Mouse (Mus musculus): Measurements from ENCODE around the gene Gm11239. TPM values are rescaled to one million over a fixed set of nuclear protein-coding genes. Genes with fewer than 3 reads are reported as not detected.
"Not testable (repeated sequence)": the region's sequence is repeated elsewhere in the genome, so short reads cannot be mapped to it uniquely, and the experiment has no call there.

The Gm11239 gene
- not detected in 2 replicates for polyA plus RNA-seq (2016; fragmentation: Nextera tagmentation; extraction: Ambion mirVana)

- not testable (repeated sequence) for H3K4me1 ChIP-seq; H3K27ac ChIP-seq; DNase-seq (ENCODE audit: low spot score); H3K27me3 ChIP-seq (ENCODE audit: low read depth, poor library complexity, severe bottlenecking); H3K4me3 ChIP-seq; H3K9me3 ChIP-seq (replicated peaks); H3K36me3 ChIP-seq
- WGBS, result no CpG with 5 or more reads among the region's 4 CpGs
These were observed at the start of gene Gm11239 for GRCm38 (mm10) chr4:73668054-73668453. Gene Gm11239, plus strand, starts transcription at chr4:73668354.

GRCm38 (mm10) chr4:73622684-73623083, 45.5 kb upstream of the Gm11239 start, which contains the start of gene Gm11237:
Gene Gm11237, plus strand, starts transcription at chr4:73622984.
- not testable (repeated sequence) for H3K4me1 ChIP-seq; H3K27me3 ChIP-seq (ENCODE audit: low read depth, poor library complexity, severe bottlenecking); H3K27ac ChIP-seq; H3K4me3 ChIP-seq; H3K9me3 ChIP-seq (replicated peaks); H3K36me3 ChIP-seq; DNase-seq (ENCODE audit: low spot score)
- WGBS, result no CpG with 5 or more reads among the region's 3 CpGs

GRCm38 (mm10) chr4:73637821-73638220, 30.3 kb upstream of the Gm11239 start, which contains the start of gene Gm11236:
Gene Gm11236, plus strand, starts transcription at chr4:73638121.
- H3K27me3 ChIP-seq (ENCODE audit: low read depth, poor library complexity, severe bottlenecking); H3K36me3 ChIP-seq; H3K4me3 ChIP-seq; H3K4me1 ChIP-seq; H3K9me3 ChIP-seq (replicated peaks); DNase-seq (ENCODE audit: low spot score); H3K27ac ChIP-seq: not testable (repeated sequence)
- WGBS, result no CpG with 5 or more reads among the region's 4 CpGs

- H3K27me3 ChIP-seq (ENCODE audit: low read depth, poor library complexity, severe bottlenecking); DNase-seq (ENCODE audit: low spot score); H3K9me3 ChIP-seq (replicated peaks); H3K4me1 ChIP-seq; H3K27ac ChIP-seq; H3K4me3 ChIP-seq; H3K36me3 ChIP-seq: not testable (repeated sequence)
- WGBS, result 94% methylated on average over 4 of the region's 4 CpGs
These were observed 6.3 kb upstream of the Gm11239 start for GRCm38 (mm10) chr4:73661864-73662263.

- not testable (repeated sequence) for H3K36me3 ChIP-seq; H3K27ac ChIP-seq; H3K27me3 ChIP-seq (ENCODE audit: low read depth, poor library complexity, severe bottlenecking); H3K4me1 ChIP-seq; H3K9me3 ChIP-seq (replicated peaks); H3K4me3 ChIP-seq; DNase-seq (ENCODE audit: low spot score)
- WGBS, result 92% methylated on average over 1 of the region's 4 CpGs
These were observed 15.1 kb downstream of the Gm11239 start, which contains the start of gene Gm428 for GRCm38 (mm10) chr4:73683216-73683615. Gene Gm428, plus strand, starts transcription at chr4:73683516.

GRCm38 (mm10) chr4:73718761-73719160, 50.6 kb downstream of the Gm11239 start:
- Histone ChIP-seq H3K27me3 (ENCODE audit: low read depth, poor library complexity, severe bottlenecking) (no peaks in the 10 kb centered on the region), H3K9me3 (replicated peaks) (no peaks in the 10 kb centered on the region), H3K27ac (no peak overlapping the region), H3K4me3 (no peak overlapping the region), H3K4me1 (no peaks in the 10 kb centered on the region), H3K36me3 (no peaks in the 10 kb centered on the region)
- WGBS, result 94% methylated on average over 1 of the region's 1 CpGs
- DNase-seq (ENCODE audit: low spot score), result no peak

GRCm38 (mm10) chr4:73719819-73720218, 51.7 kb downstream of the Gm11239 start:
- no peaks in the 10 kb centered on the region for H3K4me1 ChIP-seq
- no peak for DNase-seq (ENCODE audit: low spot score)
- H3K27me3 ChIP-seq (ENCODE audit: low read depth, poor library complexity, severe bottlenecking), result no peaks in the 10 kb centered on the region
- no peak overlapping the region for H3K4me3 ChIP-seq
- no peak overlapping the region for H3K27ac ChIP-seq
- H3K36me3 ChIP-seq, result no peaks in the 10 kb centered on the region
- no peaks in the 10 kb centered on the region for H3K9me3 ChIP-seq (replicated peaks)

Other genes starting within 250 kb of the Gm11239 start
- gene Gm11238, start 60.5 kb upstream of the Gm11239 start, polyA plus RNA-seq (2016; fragmentation: Nextera tagmentation; extraction: Ambion mirVana), result not detected in 2 replicates
- gene Gm11237, start 45.4 kb upstream of the Gm11239 start, polyA plus RNA-seq (2016; fragmentation: Nextera tagmentation; extraction: Ambion mirVana), result not detected in 2 replicates
- not detected in 2 replicates for gene Gm11236, start 30.2 kb upstream of the Gm11239 start, polyA plus RNA-seq (2016; fragmentation: Nextera tagmentation; extraction: Ambion mirVana)
- not detected in 2 replicates for gene Gm428, start 15.2 kb downstream of the Gm11239 start, polyA plus RNA-seq (2016; fragmentation: Nextera tagmentation; extraction: Ambion mirVana)
- 0.74 and 1.1 TPM in 2 replicates for gene Rasef, start 122.6 kb downstream of the Gm11239 start, polyA plus RNA-seq (2016; fragmentation: Nextera tagmentation; extraction: Ambion mirVana)
- not detected in 2 replicates for gene Gm11758, start 207.9 kb downstream of the Gm11239 start, polyA plus RNA-seq (2016; fragmentation: Nextera tagmentation; extraction: Ambion mirVana)
- not detected in 2 replicates for gene Gm11757, start 222.8 kb downstream of the Gm11239 start, polyA plus RNA-seq (2016; fragmentation: Nextera tagmentation; extraction: Ambion mirVana)
- not detected in 2 replicates for gene Gm13871, start 237.6 kb downstream of the Gm11239 start, polyA plus RNA-seq (2016; fragmentation: Nextera tagmentation; extraction: Ambion mirVana)